Mouse (Mus musculus) kidney, postnatal 0 days (tissue): ENCODE data around the gene Ifitm2. TPM values are rescaled to one million over a fixed set of nuclear protein-coding genes. Genes with fewer than 3 reads are reported as not detected.
"Not testable (repeated sequence)": the region's sequence is repeated elsewhere in the genome, so short reads cannot be mapped to it uniquely, and the experiment has no call there.

Experiments used
- ATAC-seq: fragments of 200-750 bp; cut with Nextera tagmentation; replicated peaks from 2 replicates; pipeline ENCODE4 v1.8.0; 2017; ENCODE audit warnings: low read depth, moderate number of reproducible peaks, moderate TSS enrichment, moderate library complexity; ENCODE audit not compliant: low FRiP score
- DNase-seq: peaks from one replicate; pipeline ENCODE4 v3.0.0-alpha.2; 2016; ENCODE audit warnings: low spot score
- H3K27ac ChIP-seq: fragments of 300-500 bp; sonication (generic); 2 replicates; pipeline ENCODE4 v1.5.1; 2014; ENCODE audit warnings: mild to moderate bottlenecking
- H3K27me3 ChIP-seq: fragments of 300-500 bp; sonication (generic); 2 replicates; pipeline ENCODE4 v1.6.1; 2014; ENCODE audit warnings: low read length, mixed read lengths; ENCODE audit not compliant: insufficient read depth
- H3K36me3 ChIP-seq: fragments of 300-500 bp; sonication (generic); 2 replicates; pipeline ENCODE4 v1.6.1; 2014; ENCODE audit warnings: low read length, mixed read lengths; ENCODE audit not compliant: insufficient read depth
- H3K4me1 ChIP-seq: fragments of 300-500 bp; sonication (generic); replicated peaks from 2 replicates; pipeline ENCODE4 v1.6.1; 2014; ENCODE audit warnings: antibody characterized with exemption, low read length, mixed read lengths; ENCODE audit not compliant: insufficient read depth
- H3K4me2 ChIP-seq: fragments of 300-500 bp; sonication (generic); 2 replicates; pipeline ENCODE4 v1.6.1; 2014; ENCODE audit warnings: mild to moderate bottlenecking, low read length, moderate library complexity, mixed read lengths
- H3K4me3 ChIP-seq: fragments of 300-500 bp; sonication (generic); replicated peaks from 2 replicates; pipeline ENCODE4 v1.5.1; 2014; ENCODE audit warnings: low read depth, low read length
- H3K9ac ChIP-seq: fragments of 300-500 bp; sonication (generic); 2 replicates; pipeline ENCODE4 v1.6.1; 2014; ENCODE audit warnings: low read depth, low read length
- H3K9me3 ChIP-seq: fragments of 300-500 bp; sonication (generic); replicated peaks from 2 replicates; pipeline ENCODE4 v1.6.1; 2016; ENCODE audit warnings: low read length, inconsistent platforms, mixed read lengths
- CTCF ChIP-seq: IDR thresholded peaks from 2 replicates; pipeline ENCODE4 v1.5.1; 2016; ENCODE audit warnings: antibody characterized with exemption, low read depth, mild to moderate bottlenecking, moderate library complexity
- WGBS: fragments of 180-500 bp; shearing (Covaris S2); extraction: QIAGEN DNeasy Blood & Tissue Kit; methylation state at CpG from one replicate; pipeline ENCODE4 v1.1.7; 2014; 5-methylcytosine and 5-hydroxymethylcytosine counted together
- polyA plus RNA-seq: library from polyadenylated mRNA; unstranded; fragments of >200 nt; fragmentation: Nextera tagmentation; extraction: Ambion mirVana; gene quantifications from 2 replicates; pipeline ENCODE4 v1.2.1, GENCODE M21; 2015

Gene Ifitm2
- polyA plus RNA-seq, 1 experiment from 2014 or later = 1,251 TPM

DNA sequence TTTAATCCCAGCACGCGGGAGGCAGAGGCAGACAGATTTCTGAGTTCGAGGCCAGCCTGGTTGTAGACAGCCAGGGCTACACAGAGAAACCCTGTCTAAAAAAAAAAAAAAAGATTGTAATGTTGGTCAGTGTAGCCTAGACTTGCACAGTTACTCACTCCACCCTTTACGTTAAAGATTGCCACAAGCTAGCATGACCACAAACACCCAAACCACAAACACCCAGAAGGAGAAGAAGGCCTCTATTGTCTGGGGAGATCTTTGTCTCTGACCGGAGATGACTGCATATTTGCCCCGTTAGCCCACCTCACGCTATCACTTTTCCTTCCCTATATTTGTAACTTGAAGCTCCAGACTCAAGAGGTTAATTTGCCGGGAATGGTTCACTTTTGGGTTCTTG lies 25.9 kb upstream of the Ifitm2 start:
- 86% methylated on average over 8 of the region's 8 CpGs for WGBS
- no peak for TF ChIP-seq CTCF
- no peak for ATAC-seq
- Histone ChIP-seq H3K27me3 (no peaks in the 10 kb centered on the region), H3K4me1 (no peaks in the 10 kb centered on the region), H3K36me3 (no peaks in the 10 kb centered on the region), H3K4me3 (no peak overlapping the region), H3K9me3 (no peaks in the 10 kb centered on the region), H3K9ac (no peak overlapping the region), H3K4me2 (no peak overlapping the region), H3K27ac (no peak overlapping the region)
- no peak for DNase-seq

- not testable (repeated sequence) for DNase-seq, H3K27me3 ChIP-seq, H3K4me3 ChIP-seq, H3K9ac ChIP-seq, H3K4me1 ChIP-seq, H3K27ac ChIP-seq, ATAC-seq, H3K4me2 ChIP-seq, H3K36me3 ChIP-seq, H3K9me3 ChIP-seq
- 93% methylated on average over 9 of the region's 9 CpGs for WGBS
Observed at GRCm38 (mm10) chr7:140976720-140977119, 20.9 kb upstream of the Ifitm2 start.

- no peak for TF ChIP-seq CTCF
- ATAC-seq (no peak), DNase-seq (no peak)
- no peaks in the 10 kb centered on the region for H3K9me3 ChIP-seq
- no peaks in the 10 kb centered on the region for H3K36me3 ChIP-seq
- peaks cover 12% of the 10 kb centered on the region for H3K4me1 ChIP-seq
- H3K27ac ChIP-seq = no peak overlapping the region
- no peak overlapping the region for H3K9ac ChIP-seq
- H3K4me3 ChIP-seq = no peak overlapping the region
- no peak overlapping the region for H3K4me2 ChIP-seq
- H3K27me3 ChIP-seq = no peaks in the 10 kb centered on the region
- WGBS = 42% methylated on average over 3 of the region's 3 CpGs
Observed at GRCm38 (mm10) chr7:140975465-140975864, 19.7 kb upstream of the Ifitm2 start.

GRCm38 (mm10) chr7:140974940-140975339 lies 19.2 kb upstream of the Ifitm2 start:
- no peak overlapping the region; the same call in 1 of the 2 replicates for H3K27ac ChIP-seq
- peaks cover 12% of the 10 kb centered on the region for H3K4me1 ChIP-seq
- H3K9ac ChIP-seq = no peak overlapping the region
- TF ChIP-seq CTCF = no peak
- H3K9me3 ChIP-seq = no peaks in the 10 kb centered on the region
- H3K4me2 ChIP-seq = no peak overlapping the region
- H3K36me3 ChIP-seq = no peaks in the 10 kb centered on the region
- H3K4me3 ChIP-seq = no peak overlapping the region
- WGBS = 26% methylated on average over 9 of the region's 9 CpGs
- DNase-seq = no peak
- no peaks in the 10 kb centered on the region for H3K27me3 ChIP-seq
- ATAC-seq = no peak

DNA sequence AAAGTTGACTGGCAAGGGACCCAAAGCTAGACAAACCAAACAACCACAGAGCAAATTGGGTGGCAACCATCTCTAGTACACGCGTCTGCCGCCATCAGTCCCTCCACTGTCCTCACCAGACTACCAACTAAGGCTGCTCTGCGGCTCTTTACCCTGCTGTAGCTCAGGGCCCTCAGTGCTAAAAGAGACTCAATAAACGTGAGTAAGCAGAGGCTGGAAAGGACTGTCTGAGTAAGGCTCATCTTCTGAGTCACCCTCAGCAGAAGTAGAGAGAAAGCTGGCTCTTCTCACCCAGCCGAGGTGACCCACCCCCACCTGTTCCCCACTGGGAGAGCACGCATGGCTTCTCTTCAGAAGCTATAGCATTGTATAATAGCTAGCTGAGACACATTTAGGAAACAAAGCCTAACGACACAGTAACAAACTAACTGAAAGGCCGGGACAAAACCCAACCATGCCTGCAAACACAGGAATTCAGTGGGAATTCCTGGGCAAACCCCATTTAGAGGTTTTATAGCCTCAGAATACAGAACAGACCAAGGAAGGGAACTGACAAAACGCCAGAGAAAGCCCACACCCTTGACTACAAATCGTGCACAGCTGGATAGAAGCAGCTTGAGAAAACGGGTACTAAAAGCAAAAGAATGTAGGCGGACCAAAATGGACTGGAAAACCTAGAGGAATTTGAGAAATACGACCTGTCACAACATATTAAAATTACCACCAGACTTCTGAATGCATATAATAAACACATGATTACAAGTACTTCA lies 17.8 kb upstream of the Ifitm2 start:
- no peak for ATAC-seq
- DNase-seq = peak; percentile 81
- Histone ChIP-seq H3K27ac (peak overlapping the region; percentile 68), H3K36me3 (no peaks in the 10 kb centered on the region), H3K9me3 (no peaks in the 10 kb centered on the region), H3K27me3 (no peaks in the 10 kb centered on the region), H3K9ac (no peak overlapping the region), H3K4me1 (peaks cover 12% of the 10 kb centered on the region), H3K4me3 (no peak overlapping the region), H3K4me2 (no peak overlapping the region)
- WGBS = 35% methylated on average over 14 of the region's 14 CpGs
- no peak for TF ChIP-seq CTCF

GRCm38 (mm10) chr7:140971479-140972171 lies 15.8 kb upstream of the Ifitm2 start:
- WGBS = 60% methylated on average over 8 of the region's 8 CpGs
- no peaks in the 10 kb centered on the region for H3K9me3 ChIP-seq
- H3K4me2 ChIP-seq = no peak overlapping the region
- no peak for TF ChIP-seq CTCF
- H3K9ac ChIP-seq = no peak overlapping the region
- H3K4me1 ChIP-seq = peaks cover 14% of the 10 kb centered on the region
- no peak overlapping the region for H3K4me3 ChIP-seq
- H3K27me3 ChIP-seq = no peaks in the 10 kb centered on the region
- H3K36me3 ChIP-seq = no peaks in the 10 kb centered on the region
- ATAC-seq (peak; percentile 31), DNase-seq (peak; percentile 83)
- H3K27ac ChIP-seq = peak overlapping the region; percentile 78
